8 mouse cellular contexts compared by ENCODE assay signal in genomic region chr11:98960313-98960906, GRCm38 (mm10). TPM values are rescaled to one million over a fixed set of nuclear protein-coding genes. Genes with fewer than 3 reads are reported as not detected.
DNase-seq lines count a peak whose midpoint lies in the region; ATAC-seq and TF ChIP-seq lines count a peak whose summit lies in the region.

No protein-coding gene starts in this region.

- under 1% methylated on average over 53 of the region's 53 CpGs for WGBS in spleen, adult 2 months
- WGBS in embryonic facial prominence, embryonic 11.5 days: under 1% methylated on average over 39 of the region's 53 CpGs
- 2% methylated on average over 53 of the region's 53 CpGs for WGBS in heart, embryonic 16.5 days

- no peaks in the 10 kb centered on the region for H3K27me3 ChIP-seq in spleen, adult 2 months (ENCODE audit: control insufficient read depth, insufficient read depth, low read length)
- H3K27me3 ChIP-seq in embryonic facial prominence, embryonic 11.5 days (ENCODE audit: control insufficient read depth, insufficient read depth, low read length): no peaks in the 10 kb centered on the region
- H3K27me3 ChIP-seq in heart, embryonic 16.5 days (ENCODE audit: control insufficient read depth, insufficient read depth, low read length): no peaks in the 10 kb centered on the region
- H3K27me3 ChIP-seq in testis, adult 2 months (ENCODE audit: control insufficient read depth, insufficient read depth, low read length): no peaks in the 10 kb centered on the region

- peak; percentile 35; the same call in 1 of the 2 replicates for ATAC-seq in embryonic facial prominence, embryonic 11.5 days (replicated peaks; ENCODE audit: insufficient number of reproducible peaks, low FRiP score, low TSS enrichment, low read depth)
- ATAC-seq in heart, embryonic 16.5 days (replicated peaks; ENCODE audit: extremely low read depth, insufficient read depth, low FRiP score): peak; percentile 26; the same call in 1 of the 2 replicates
- ATAC-seq in megakaryocyte, adult 5-6 weeks (ENCODE audit: poor library complexity, severe bottlenecking): peak; percentile 39

- no peak for TF ChIP-seq POLR2A in spleen, adult 2 months (IDR thresholded peaks at IDR 0.05; ENCODE audit: low read depth, low read length)
- TF ChIP-seq POLR2A in testis, adult 2 months (IDR thresholded peaks at IDR 0.05; ENCODE audit: control insufficient read depth, low read depth, low read length): peak; percentile 34; the same call in 1 of the 2 replicates

- peak overlapping the region; percentile 62 for H3K4me3 ChIP-seq in spleen, adult 2 months (ENCODE audit: extremely low read depth, insufficient read depth, insufficient read length)
- H3K4me3 ChIP-seq in embryonic facial prominence, embryonic 11.5 days (ENCODE audit: low read depth, low read length): peak overlapping the region; percentile 58
- peak overlapping the region; percentile 72 for H3K4me3 ChIP-seq in heart, embryonic 16.5 days (ENCODE audit: low read length)
- H3K4me3 ChIP-seq in testis, adult 2 months (ENCODE audit: control insufficient read depth, low read depth, low read length): peak overlapping the region; percentile 69

- peaks cover 40% of the 10 kb centered on the region for H3K4me1 ChIP-seq in spleen, adult 2 months (ENCODE audit: control insufficient read depth, insufficient read depth, insufficient read length)
- H3K4me1 ChIP-seq in embryonic facial prominence, embryonic 11.5 days (ENCODE audit: control insufficient read depth, insufficient read depth, low read length): peaks cover 47% of the 10 kb centered on the region
- H3K4me1 ChIP-seq in heart, embryonic 16.5 days (ENCODE audit: control insufficient read depth, insufficient read depth, low read length): peaks cover 73% of the 10 kb centered on the region
- H3K4me1 ChIP-seq in testis, adult 2 months (ENCODE audit: control insufficient read depth, insufficient read depth, low read length): peaks cover 48% of the 10 kb centered on the region

- no peaks in the 10 kb centered on the region; the same call in 1 of the 2 replicates for H3K36me3 ChIP-seq in spleen, adult 2 months (ENCODE audit: control insufficient read depth, insufficient read depth, low read length)
- H3K36me3 ChIP-seq in embryonic facial prominence, embryonic 11.5 days (replicated peaks; ENCODE audit: control insufficient read depth, insufficient read depth, low read depth, low read length): peaks cover 2% of the 10 kb centered on the region
- H3K36me3 ChIP-seq in heart, embryonic 16.5 days (ENCODE audit: control insufficient read depth, insufficient read depth): no peaks in the 10 kb centered on the region
- no peaks in the 10 kb centered on the region for H3K36me3 ChIP-seq in testis, adult 2 months (ENCODE audit: control insufficient read depth, insufficient read depth, low read length)

- TF ChIP-seq CTCF in spleen, adult 2 months (IDR thresholded peaks at IDR 0.05; ENCODE audit: extremely low read depth, insufficient read depth, insufficient read length, insufficient replicate concordance): no peak
- TF ChIP-seq CTCF in testis, adult 2 months (IDR thresholded peaks at IDR 0.05; ENCODE audit: control insufficient read depth, insufficient read depth, insufficient replicate concordance, low read depth, low read length): no peak

- peak overlapping the region; percentile 99 for H3K4me2 ChIP-seq in embryonic facial prominence, embryonic 11.5 days (ENCODE audit: low read depth, low read length)
- peak overlapping the region; percentile 100 for H3K4me2 ChIP-seq in heart, embryonic 16.5 days (ENCODE audit: low read depth, low read length)

- H3K9me3 ChIP-seq in embryonic facial prominence, embryonic 11.5 days (replicated peaks; ENCODE audit: control insufficient read depth, low read length): no peaks in the 10 kb centered on the region
- H3K9me3 ChIP-seq in heart, embryonic 16.5 days (replicated peaks; ENCODE audit: control insufficient read depth, low read length): no peaks in the 10 kb centered on the region

- peak in 1 of 2 experiments; percentile 59 for DNase-seq in spleen, adult 2 months (ENCODE audit: low read depth in 1 of 2, low spot score in 2 of 2)
- no peak for DNase-seq in spleen, postnatal 36 days (ENCODE audit: low spot score in 2 of 2)
- DNase-seq in embryonic facial prominence, embryonic 11.5 days (ENCODE audit: low spot score): peak; percentile 83
- peak; percentile 83 to 87 for DNase-seq in kidney, postnatal 25 days
- DNase-seq in left cerebral cortex, adult 18-20 months (ENCODE audit: low spot score in 2 of 2): no peak

- peak overlapping the region; percentile 63 for H3K27ac ChIP-seq in spleen, adult 2 months (ENCODE audit: insufficient read depth, low read length)
- H3K27ac ChIP-seq in embryonic facial prominence, embryonic 11.5 days (replicated peaks; ENCODE audit: low read depth, low read length): peak overlapping the region; percentile 79
- peak overlapping the region; percentile 93 for H3K27ac ChIP-seq in heart, embryonic 16.5 days (ENCODE audit: low read length)
- peak overlapping the region; percentile 49 for H3K27ac ChIP-seq in testis, adult 2 months (ENCODE audit: control insufficient read depth, insufficient read depth, low read depth, low read length)

- H3K9ac ChIP-seq in embryonic facial prominence, embryonic 11.5 days (replicated peaks; ENCODE audit: low read length): peak overlapping the region; percentile 60
- H3K9ac ChIP-seq in heart, embryonic 16.5 days (ENCODE audit: low read length): peak overlapping the region; percentile 84

RNA-seq across cellular contexts. Expression of gene Gjd3, which starts 22.4 kb away (rescaled TPM):
- 0.56 and 0.67 TPM in 2 replicates for polyA plus RNA-seq in spleen, adult 2 months (2012; rRNA removed)
- polyA plus RNA-seq in embryonic facial prominence, embryonic 11.5 days (2014; fragmentation: Nextera tagmentation; extraction: Ambion mirVana): 0.25 and 0.43 TPM in 2 replicates
- polyA plus RNA-seq in heart, embryonic 16.5 days (2015; fragmentation: Nextera tagmentation; extraction: Ambion mirVana): 4.1 and 4.5 TPM in 2 replicates
- total RNA-seq in megakaryocyte, adult 5-6 weeks (2015): not detected in 2 replicates
- total RNA-seq in megakaryocyte, adult 5-6 weeks (2017): not detected in 2 replicates
- polyA plus RNA-seq in testis, adult 2 months (2012; rRNA removed): 13.6 and 23.8 TPM in 2 replicates
- 1 to 10 TPM; 1.8 to 2.0 TPM for total RNA-seq in left cerebral cortex, adult 18-20 months (2021)

RNA-seq across cellular contexts. Expression of gene Rara, which starts 32.8 kb away (rescaled TPM):
- polyA plus RNA-seq in spleen, adult 2 months (2012; rRNA removed): 37.0 and 48.8 TPM in 2 replicates
- 32.7 and 40.2 TPM in 2 replicates for polyA plus RNA-seq in embryonic facial prominence, embryonic 11.5 days (2014; fragmentation: Nextera tagmentation; extraction: Ambion mirVana)
- 28.2 and 28.6 TPM in 2 replicates for polyA plus RNA-seq in heart, embryonic 16.5 days (2015; fragmentation: Nextera tagmentation; extraction: Ambion mirVana)
- 124 and 125 TPM in 2 replicates for total RNA-seq in megakaryocyte, adult 5-6 weeks (2015)
- total RNA-seq in megakaryocyte, adult 5-6 weeks (2017): 38.8 and 43.3 TPM in 2 replicates
- 18.7 and 20.1 TPM in 2 replicates for polyA plus RNA-seq in testis, adult 2 months (2012; rRNA removed)
- 10 to 100 TPM; 14.4 to 14.9 TPM for total RNA-seq in left cerebral cortex, adult 18-20 months (2021)

RNA-seq across cellular contexts. Expression of gene Cdc6, which starts 52.8 kb away (rescaled TPM):
- polyA plus RNA-seq in spleen, adult 2 months (2012; rRNA removed): 1.6 and 2.0 TPM in 2 replicates
- polyA plus RNA-seq in embryonic facial prominence, embryonic 11.5 days (2014; fragmentation: Nextera tagmentation; extraction: Ambion mirVana): 55.4 and 57.1 TPM in 2 replicates
- polyA plus RNA-seq in heart, embryonic 16.5 days (2015; fragmentation: Nextera tagmentation; extraction: Ambion mirVana): 18.6 and 23.0 TPM in 2 replicates
- total RNA-seq in megakaryocyte, adult 5-6 weeks (2015): 26.4 and 31.3 TPM in 2 replicates
- 26.5 and 27.5 TPM in 2 replicates for total RNA-seq in megakaryocyte, adult 5-6 weeks (2017)
- 2.5 and 2.9 TPM in 2 replicates for polyA plus RNA-seq in testis, adult 2 months (2012; rRNA removed)
- total RNA-seq in left cerebral cortex, adult 18-20 months (2021): under 1 TPM; 0.33 to 0.45 TPM

Comparison
In these comparisons a context has a peak if more than half of its experiments do, and no peak if none do; other contexts are left out.
1. DNase-seq: peak in embryonic facial prominence, embryonic 11.5 days (single experiment) and kidney, postnatal 25 days (2 of 2); none in spleen, postnatal 36 days (0 of 2) and left cerebral cortex, adult 18-20 months (0 of 2).
2. Peak in every context shown above with its lines, with median percentiles within 50 percentile points of each other: H3K27ac ChIP-seq, H3K4me3 ChIP-seq and ATAC-seq.